Mouse (Mus musculus) limb, embryonic 14.5 days (tissue): ENCODE measurements around the gene Dusp5. TPM values are rescaled to one million over a fixed set of nuclear protein-coding genes. Genes with fewer than 3 reads are reported as not detected.

Source experiments
- ATAC-seq: fragments of 200-750 bp; cut with Nextera tagmentation; 2 replicates; pipeline ENCODE4 v1.8.0; 2017; ENCODE audit warnings: low read depth, moderate number of reproducible peaks, moderate TSS enrichment; ENCODE audit not compliant: low FRiP score
- DNase-seq: peaks from one replicate; pipeline ENCODE4 v3.0.0-alpha.2; 2015; ENCODE audit warnings: low spot score
- H3K27ac ChIP-seq: fragments of 300-500 bp; sonication (generic); replicated peaks from 2 replicates; pipeline ENCODE4 v1.5.1; 2014; ENCODE audit warnings: low read depth, mild to moderate bottlenecking, low read length, moderate library complexity, mixed read lengths
- H3K27me3 ChIP-seq: fragments of 300-500 bp; sonication (generic); 2 replicates; pipeline ENCODE4 v1.6.1; 2014; ENCODE audit warnings: low read length, mixed read lengths; ENCODE audit not compliant: control insufficient read depth, insufficient read depth
- H3K36me3 ChIP-seq: fragments of 300-500 bp; sonication (generic); 2 replicates; pipeline ENCODE4 v1.6.1; 2014; ENCODE audit warnings: mild to moderate bottlenecking, low read length, moderate library complexity, mixed read lengths; ENCODE audit not compliant: control insufficient read depth, insufficient read depth
- H3K4me1 ChIP-seq: fragments of 300-500 bp; sonication (generic); 2 replicates; pipeline ENCODE4 v1.6.1; 2014; ENCODE audit warnings: antibody characterized with exemption, low read length, mixed read lengths; ENCODE audit not compliant: control insufficient read depth, insufficient read depth
- H3K4me2 ChIP-seq: fragments of 300-500 bp; sonication (generic); replicated peaks from 2 replicates; pipeline ENCODE4 v1.6.1; 2014; ENCODE audit warnings: low read depth, mild to moderate bottlenecking, low read length, moderate library complexity; ENCODE audit not compliant: severe bottlenecking
- H3K4me3 ChIP-seq: fragments of 300-500 bp; sonication (generic); replicated peaks from 2 replicates; pipeline ENCODE4 v1.5.1; 2014; ENCODE audit warnings: low read length
- H3K9ac ChIP-seq: fragments of 300-500 bp; sonication (generic); 2 replicates; pipeline ENCODE4 v1.6.1; 2014; ENCODE audit warnings: mild to moderate bottlenecking, low read depth, low read length, moderate library complexity; ENCODE audit not compliant: severe bottlenecking
- H3K9me3 ChIP-seq: fragments of 300-500 bp; sonication (generic); 2 replicates; pipeline ENCODE4 v1.6.1; 2016; ENCODE audit warnings: low read length; ENCODE audit not compliant: control insufficient read depth
- POLR2A ChIP-seq: fragments of 200-500 bp; IDR thresholded peaks from 2 replicates; pipeline ENCODE4 v1.8.0; 2012; ENCODE audit warnings: inconsistent platforms, mild to moderate bottlenecking, moderate library complexity, borderline replicate concordance; ENCODE audit not compliant: insufficient read depth, insufficient read length; ENCODE audit errors: extremely low read depth
- WGBS: fragments of 180-500 bp; shearing (Covaris S2); extraction: QIAGEN DNeasy Blood & Tissue Kit; methylation state at CpG from one replicate; pipeline ENCODE4 v1.1.7; 2014; 5-methylcytosine and 5-hydroxymethylcytosine counted together
- polyA plus RNA-seq, 2 experiments: library from polyadenylated mRNA; depleted of rRNA in 1 of 2; stranded (reverse) in 1 of 2; unstranded in 1 of 2; fragments of >200 nt; fragmentation: Nextera tagmentation in 1 of 2; extraction: Ambion mirVana in 1 of 2; gene quantifications; 2 replicates each; pipeline versions ENCODE4 v1.2.1 to v1.2.3; 2012 to 2014

Dusp5 gene
- polyA plus RNA-seq, 2 experiments: 1.9 to 2.2 TPM

DNA sequence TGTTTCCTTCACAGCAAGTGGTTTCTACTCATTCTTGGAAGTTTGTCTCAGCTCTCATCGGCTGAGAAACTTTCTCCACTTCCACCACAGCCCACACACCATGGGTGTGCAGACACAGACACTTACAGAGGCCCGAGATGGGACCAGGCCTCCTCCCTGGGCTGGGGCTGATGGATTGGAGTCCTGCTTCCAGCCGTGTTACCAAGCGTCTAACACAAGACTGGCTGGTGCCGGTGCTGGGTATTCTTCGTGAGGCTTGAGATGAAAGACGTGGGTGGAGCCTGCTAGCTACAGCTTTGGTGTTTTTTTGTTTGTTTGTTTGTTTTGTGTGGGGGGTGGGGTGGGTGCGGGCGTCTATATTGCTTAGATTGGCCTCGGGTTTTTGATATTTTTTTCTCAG, 1.4 kb upstream of the Dusp5 start:
- TF ChIP-seq POLR2A: no peak
- WGBS: 21% methylated on average over 10 of the region's 10 CpGs
- peaks cover 15% of the 10 kb centered on the region; the same call in 1 of the 2 replicates for H3K27me3 ChIP-seq
- no peak overlapping the region for H3K4me3 ChIP-seq
- H3K27ac ChIP-seq: no peak overlapping the region
- DNase-seq (no peak), ATAC-seq (no peak)
- H3K4me1 ChIP-seq: 0 out of 2 replicates have a peak, but pooled peaks cover 8% of the 10 kb centered on the region
- no peak overlapping the region for H3K4me2 ChIP-seq
- no peak overlapping the region for H3K9ac ChIP-seq
- H3K36me3 ChIP-seq: no peaks in the 10 kb centered on the region
- no peaks in the 10 kb centered on the region for H3K9me3 ChIP-seq

DNA sequence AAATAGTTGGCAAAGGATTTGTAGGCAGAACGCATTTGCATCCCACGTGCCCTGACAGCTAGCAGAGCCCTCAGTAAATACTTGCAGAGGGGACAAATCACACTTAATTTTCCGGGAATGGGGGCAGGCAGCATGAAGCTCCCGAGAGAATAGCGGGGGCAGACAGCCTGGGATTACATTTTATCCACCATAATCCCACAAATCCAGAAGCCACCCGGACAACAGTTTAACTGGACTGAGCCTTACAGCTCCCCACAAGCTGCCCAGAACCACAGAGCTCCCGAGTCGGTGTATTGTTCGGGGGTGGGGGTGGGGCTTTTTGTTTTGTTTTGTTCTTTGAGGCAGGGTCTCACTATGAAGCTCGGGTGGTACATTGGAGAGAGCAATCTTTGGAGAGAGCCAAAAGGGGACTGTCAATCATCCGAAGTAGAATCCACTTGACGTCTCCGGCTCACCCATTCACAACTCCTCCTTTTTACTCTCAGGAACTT, 733 bp upstream of the Dusp5 start:
- DNase-seq: no peak
- no peak; the same call in 1 of the 2 replicates for ATAC-seq
- H3K27ac ChIP-seq: no peak overlapping the region
- H3K27me3 ChIP-seq: peaks cover 15% of the 10 kb centered on the region; the same call in 1 of the 2 replicates
- 1% methylated on average over 13 of the region's 13 CpGs for WGBS
- H3K36me3 ChIP-seq: no peaks in the 10 kb centered on the region
- H3K4me2 ChIP-seq: peak overlapping the region; percentile 87
- no peak for TF ChIP-seq POLR2A
- H3K9ac ChIP-seq: peak overlapping the region; percentile 75
- peak overlapping the region; percentile 69 for H3K4me3 ChIP-seq
- H3K4me1 ChIP-seq: 0 out of 2 replicates have a peak, but pooled peaks cover 8% of the 10 kb centered on the region
- H3K9me3 ChIP-seq: no peaks in the 10 kb centered on the region

DNA sequence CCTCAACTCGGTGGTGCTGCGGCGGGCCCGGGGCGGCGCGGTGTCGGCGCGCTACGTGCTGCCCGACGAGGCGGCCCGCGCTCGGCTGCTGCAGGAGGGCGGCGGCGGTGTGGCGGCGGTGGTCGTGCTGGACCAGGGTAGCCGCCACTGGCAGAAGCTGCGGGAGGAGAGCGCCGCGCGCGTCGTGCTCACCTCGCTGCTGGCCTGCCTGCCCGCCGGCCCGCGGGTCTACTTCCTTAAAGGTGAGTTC, 471 bp downstream of the Dusp5 start:
- WGBS: 0% methylated on average over 8 of the region's 36 CpGs
- Histone ChIP-seq H3K9ac (peak overlapping the region; percentile 75), H3K4me1 (0 out of 2 replicates have a peak, but pooled peaks cover 8% of the 10 kb centered on the region), H3K4me3 (peak overlapping the region; percentile 69), H3K36me3 (no peaks in the 10 kb centered on the region), H3K27me3 (peaks cover 15% of the 10 kb centered on the region; the same call in 1 of the 2 replicates), H3K4me2 (peak overlapping the region; percentile 87), H3K27ac (no peak overlapping the region), H3K9me3 (no peaks in the 10 kb centered on the region)
- ATAC-seq (no peak), DNase-seq (no peak)
- no peak for TF ChIP-seq POLR2A

DNA sequence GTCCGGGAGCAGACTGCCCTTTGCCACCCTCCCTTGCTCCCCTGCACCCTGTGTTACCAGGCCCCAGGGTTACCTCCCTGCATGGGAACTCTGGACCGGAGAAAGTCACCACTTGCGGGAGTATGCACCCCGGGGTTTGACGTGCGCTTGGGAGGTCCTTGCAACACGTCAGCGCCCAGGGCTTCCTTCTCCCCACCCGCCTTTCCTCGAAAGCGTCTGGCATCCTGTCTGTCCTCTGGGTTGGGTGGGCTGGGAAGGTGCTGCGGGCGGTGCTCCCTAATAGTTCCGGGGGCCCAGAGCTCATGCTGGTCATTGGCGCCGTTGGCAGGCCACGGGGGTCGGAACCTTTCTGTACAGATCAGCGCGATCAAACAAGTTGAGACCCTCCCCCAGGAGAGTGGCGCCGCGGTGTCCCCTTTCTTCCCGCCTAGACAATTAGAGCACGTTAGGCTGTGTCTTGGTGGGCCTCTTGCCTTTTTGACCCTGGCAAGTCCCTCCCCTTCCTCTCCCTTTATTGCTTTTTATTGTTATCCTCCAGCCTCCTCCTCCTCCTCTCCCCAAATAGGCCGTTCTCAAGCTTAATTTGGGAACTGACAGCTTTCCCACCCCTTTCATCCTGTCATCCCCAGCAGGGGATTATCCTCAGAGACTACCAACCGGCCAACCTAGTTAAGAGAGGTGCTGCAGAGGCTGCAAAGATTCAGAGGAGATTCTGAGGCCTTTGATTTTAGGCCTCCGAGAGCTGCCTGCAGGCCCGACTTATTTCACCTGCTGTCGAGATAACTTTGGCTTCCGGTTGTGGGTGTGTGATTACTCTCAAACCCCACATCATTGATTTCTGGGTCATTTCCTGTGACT, 1.0 kb downstream of the Dusp5 start:
- 5% methylated on average over 29 of the region's 31 CpGs for WGBS
- DNase-seq: no peak
- peak overlapping the region; percentile 87 for H3K4me2 ChIP-seq
- TF ChIP-seq POLR2A: no peak
- ATAC-seq: no peak
- H3K9me3 ChIP-seq: no peaks in the 10 kb centered on the region
- peak overlapping the region; percentile 75 for H3K9ac ChIP-seq
- no peaks in the 10 kb centered on the region for H3K36me3 ChIP-seq
- H3K4me1 ChIP-seq: 0 out of 2 replicates have a peak, but pooled peaks cover 8% of the 10 kb centered on the region
- H3K27me3 ChIP-seq: peaks cover 15% of the 10 kb centered on the region; the same call in 1 of the 2 replicates
- H3K27ac ChIP-seq: no peak overlapping the region
- H3K4me3 ChIP-seq: peak overlapping the region; percentile 69

DNA sequence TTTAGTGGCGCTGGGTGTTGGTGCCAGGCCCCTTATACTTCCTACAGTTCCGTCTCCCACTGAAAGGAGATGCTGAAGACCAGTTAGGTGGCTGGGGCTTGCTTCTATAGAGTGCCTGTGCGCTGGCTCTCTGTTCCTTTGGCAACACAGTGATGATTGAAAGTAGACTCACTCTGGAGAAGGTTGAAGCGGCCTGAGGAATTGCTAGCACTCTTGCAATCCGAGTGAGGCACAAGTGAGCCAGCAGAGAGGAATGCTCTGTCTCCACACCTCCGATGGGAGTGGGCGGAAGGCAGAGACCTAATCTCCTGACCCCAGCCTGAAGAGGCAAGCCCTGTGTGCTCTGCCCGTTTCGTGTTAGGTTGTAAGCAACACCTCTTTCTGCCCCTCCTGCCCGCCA, 2.5 kb downstream of the Dusp5 start:
- H3K27ac ChIP-seq: no peak overlapping the region
- ATAC-seq: no peak
- WGBS: 53% methylated on average over 10 of the region's 10 CpGs
- H3K9ac ChIP-seq: no peak overlapping the region
- H3K4me1 ChIP-seq: 0 out of 2 replicates have a peak, but pooled peaks cover 8% of the 10 kb centered on the region
- H3K9me3 ChIP-seq: no peaks in the 10 kb centered on the region
- no peak overlapping the region for H3K4me3 ChIP-seq
- H3K36me3 ChIP-seq: no peaks in the 10 kb centered on the region
- H3K4me2 ChIP-seq: no peak overlapping the region
- peaks cover 15% of the 10 kb centered on the region; the same call in 1 of the 2 replicates for H3K27me3 ChIP-seq
- TF ChIP-seq POLR2A: no peak
- no peak for DNase-seq
